8 mouse cellular contexts compared by ENCODE assay signal in the genomic region with DNA sequence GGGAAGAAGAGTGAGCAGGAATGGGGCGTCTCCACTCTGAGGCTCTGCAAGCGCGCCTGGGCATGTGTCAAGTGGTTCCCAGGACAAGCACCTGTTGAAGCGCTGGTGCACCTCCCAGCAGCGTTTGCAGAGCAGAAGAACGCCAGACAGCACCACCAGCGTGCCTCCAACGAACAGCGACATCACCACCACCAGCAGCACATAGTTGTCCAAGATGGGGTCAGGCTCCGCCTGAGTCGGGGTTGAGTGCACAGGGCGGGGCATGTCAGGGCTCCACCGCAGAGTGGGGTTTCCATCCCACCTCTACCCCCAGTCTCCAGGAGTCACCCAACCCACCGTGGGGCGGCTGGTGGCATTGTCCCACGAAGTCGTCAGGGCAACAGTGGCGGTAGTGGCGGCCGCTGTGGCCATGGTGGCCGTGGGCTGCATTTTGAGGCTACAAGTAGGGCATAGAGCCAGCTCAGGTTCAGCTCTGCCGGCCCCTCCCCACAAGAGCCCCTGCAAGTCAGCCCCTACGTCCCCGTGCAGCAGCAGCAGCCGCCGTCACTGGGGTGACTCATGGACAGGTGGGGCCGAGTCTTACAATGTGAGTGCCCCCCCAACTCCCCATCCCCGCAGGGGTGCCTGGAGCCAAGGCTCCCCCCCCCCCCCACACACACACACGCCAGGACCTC. TPM values are rescaled to one million over a fixed set of nuclear protein-coding genes. Genes with fewer than 3 reads are reported as not detected.
DNase-seq lines count a peak whose midpoint lies in the region; ATAC-seq and TF ChIP-seq lines count a peak whose summit lies in the region.

No protein-coding gene starts in this region.

- DNase-seq in kidney, postnatal 4 days = peak; percentile 53 to 68
- no peak for DNase-seq in kidney, adult 18-20 months
- DNase-seq in ZHBTc4 (ENCODE audit: low read depth, low spot score) = peak; percentile 57
- DNase-seq in embryonic facial prominence, embryonic 14.5 days (ENCODE audit: low spot score) = peak; percentile 63
- peak; percentile 63 for DNase-seq in thymus, postnatal 4 days
- DNase-seq in gastrocnemius, postnatal 36 days = no peak

- peak overlapping the region; percentile 96 for H3K4me2 ChIP-seq in embryonic facial prominence, embryonic 14.5 days (ENCODE audit: low read depth, low read length)
- peak overlapping the region; percentile 98 for H3K4me2 ChIP-seq in intestine, postnatal 0 days (replicated peaks; ENCODE audit: low read depth)
- H3K4me2 ChIP-seq in midbrain, embryonic 13.5 days (replicated peaks) = peak overlapping the region; percentile 90

- ATAC-seq in embryonic facial prominence, embryonic 14.5 days (ENCODE audit: low read depth) = no peak
- no peak for ATAC-seq in intestine, postnatal 0 days
- peak; percentile 7; the same call in 1 of the 2 replicates for ATAC-seq in midbrain, embryonic 13.5 days

- 0 out of 2 replicates have a peak, but pooled peaks have one; percentile 2 for TF ChIP-seq CTCF in intestine, postnatal 0 days (IDR thresholded peaks at IDR 0.05; ENCODE audit: low read depth)

- intact Hi-C loops in gastrocnemius, postnatal 36 days (cut with DNase I) = no loop called here

- H3K4me3 ChIP-seq in embryonic facial prominence, embryonic 14.5 days (ENCODE audit: low read depth, low read length) = peak overlapping the region; percentile 69
- peak overlapping the region; percentile 57 for H3K4me3 ChIP-seq in intestine, postnatal 0 days (ENCODE audit: low read depth, low read length)
- H3K4me3 ChIP-seq in midbrain, embryonic 13.5 days (replicated peaks) = peak overlapping the region; percentile 83

- peaks cover 24% of the 10 kb centered on the region for H3K27me3 ChIP-seq in embryonic facial prominence, embryonic 14.5 days (replicated peaks; ENCODE audit: control insufficient read depth, insufficient read depth, low read length)
- H3K27me3 ChIP-seq in intestine, postnatal 0 days (replicated peaks; ENCODE audit: control insufficient read depth, insufficient read depth, low read length) = peaks cover 26% of the 10 kb centered on the region; the same call in 1 of the 2 replicates
- peaks cover 21% of the 10 kb centered on the region for H3K27me3 ChIP-seq in midbrain, embryonic 13.5 days

- peaks cover 25% of the 10 kb centered on the region for H3K36me3 ChIP-seq in embryonic facial prominence, embryonic 14.5 days (ENCODE audit: control insufficient read depth, insufficient read depth, low read length)
- H3K36me3 ChIP-seq in intestine, postnatal 0 days (ENCODE audit: control insufficient read depth, insufficient read depth) = peaks cover 5% of the 10 kb centered on the region; the same call in 1 of the 2 replicates
- H3K36me3 ChIP-seq in midbrain, embryonic 13.5 days = peaks cover 44% of the 10 kb centered on the region

- 3% methylated on average over 24 of the region's 29 CpGs for WGBS in embryonic facial prominence, embryonic 14.5 days
- 5% methylated on average over 28 of the region's 29 CpGs for WGBS in intestine, postnatal 0 days
- WGBS in midbrain, embryonic 13.5 days = 3% methylated on average over 29 of the region's 29 CpGs

- 0 out of 2 replicates have a peak, but pooled peaks cover 3% of the 10 kb centered on the region for H3K9me3 ChIP-seq in embryonic facial prominence, embryonic 14.5 days (ENCODE audit: control insufficient read depth, low read length)
- H3K9me3 ChIP-seq in intestine, postnatal 0 days (ENCODE audit: control insufficient read depth) = no peaks in the 10 kb centered on the region
- H3K9me3 ChIP-seq in midbrain, embryonic 13.5 days = no peaks in the 10 kb centered on the region

- peaks cover 20% of the 10 kb centered on the region for H3K4me1 ChIP-seq in embryonic facial prominence, embryonic 14.5 days (ENCODE audit: control insufficient read depth, insufficient read depth, low read length)
- peaks cover 7% of the 10 kb centered on the region; the same call in 1 of the 2 replicates for H3K4me1 ChIP-seq in intestine, postnatal 0 days (replicated peaks; ENCODE audit: control insufficient read depth, insufficient read depth, low read length)
- peaks cover 58% of the 10 kb centered on the region for H3K4me1 ChIP-seq in midbrain, embryonic 13.5 days (replicated peaks)

- peak overlapping the region; percentile 37; the same call in 1 of the 2 replicates for H3K9ac ChIP-seq in embryonic facial prominence, embryonic 14.5 days (ENCODE audit: low read depth, low read length)
- H3K9ac ChIP-seq in intestine, postnatal 0 days (ENCODE audit: low read depth, low read length) = 0 out of 2 replicates have a peak overlapping the region, but pooled peaks have one; percentile 22
- H3K9ac ChIP-seq in midbrain, embryonic 13.5 days (replicated peaks) = peak overlapping the region; percentile 98

- no peak overlapping the region for H3K27ac ChIP-seq in embryonic facial prominence, embryonic 14.5 days (replicated peaks; ENCODE audit: low read depth, low read length)
- H3K27ac ChIP-seq in intestine, postnatal 0 days (ENCODE audit: low read depth, low read length) = no peak overlapping the region
- peak overlapping the region; percentile 95 for H3K27ac ChIP-seq in midbrain, embryonic 13.5 days

RNA-seq across cellular contexts. Expression of gene Atp5d, which starts 1.3 kb away (rescaled TPM):
- 474 and 475 TPM in 2 replicates for polyA plus RNA-seq in embryonic facial prominence, embryonic 14.5 days (2014; fragmentation: Nextera tagmentation; extraction: Ambion mirVana)
- polyA plus RNA-seq in intestine, postnatal 0 days (2015; fragmentation: Nextera tagmentation; extraction: Ambion mirVana) = 1,009 and 1,013 TPM in 2 replicates
- polyA plus RNA-seq in midbrain, embryonic 13.5 days (2015; fragmentation: Nextera tagmentation; extraction: Ambion mirVana) = 391 and 394 TPM in 2 replicates
- 100 to 1,000 TPM; 600 to 616 TPM for total RNA-seq in gastrocnemius, postnatal 36 days (2021)

RNA-seq across cellular contexts. Expression of gene Cbarp, which starts 3.5 kb away (rescaled TPM):
- polyA plus RNA-seq in embryonic facial prominence, embryonic 14.5 days (2014; fragmentation: Nextera tagmentation; extraction: Ambion mirVana) = 7.3 and 9.0 TPM in 2 replicates
- polyA plus RNA-seq in intestine, postnatal 0 days (2015; fragmentation: Nextera tagmentation; extraction: Ambion mirVana) = 2.1 and 2.7 TPM in 2 replicates
- 40.6 and 45.3 TPM in 2 replicates for polyA plus RNA-seq in midbrain, embryonic 13.5 days (2015; fragmentation: Nextera tagmentation; extraction: Ambion mirVana)
- 1 to 10 TPM; 1.4 to 2.1 TPM for total RNA-seq in gastrocnemius, postnatal 36 days (2021)

RNA-seq across cellular contexts. Expression of gene Midn, which starts 11.0 kb away (rescaled TPM):
- polyA plus RNA-seq in embryonic facial prominence, embryonic 14.5 days (2014; fragmentation: Nextera tagmentation; extraction: Ambion mirVana) = 34.2 and 37.0 TPM in 2 replicates
- 18.1 and 19.5 TPM in 2 replicates for polyA plus RNA-seq in intestine, postnatal 0 days (2015; fragmentation: Nextera tagmentation; extraction: Ambion mirVana)
- 35.9 and 40.6 TPM in 2 replicates for polyA plus RNA-seq in midbrain, embryonic 13.5 days (2015; fragmentation: Nextera tagmentation; extraction: Ambion mirVana)
- total RNA-seq in gastrocnemius, postnatal 36 days (2021) = 10 to 100 TPM; 37.6 to 49.3 TPM

RNA-seq across cellular contexts. Expression of gene Stk11, which starts 21.5 kb away (rescaled TPM):
- polyA plus RNA-seq in embryonic facial prominence, embryonic 14.5 days (2014; fragmentation: Nextera tagmentation; extraction: Ambion mirVana) = 32.6 and 32.7 TPM in 2 replicates
- polyA plus RNA-seq in intestine, postnatal 0 days (2015; fragmentation: Nextera tagmentation; extraction: Ambion mirVana) = 11.7 and 12.4 TPM in 2 replicates
- polyA plus RNA-seq in midbrain, embryonic 13.5 days (2015; fragmentation: Nextera tagmentation; extraction: Ambion mirVana) = 17.7 and 20.7 TPM in 2 replicates
- 100 to 1,000 TPM; 120 to 135 TPM for total RNA-seq in gastrocnemius, postnatal 36 days (2021)

RNA-seq across cellular contexts. Expression of gene Cirbp, which starts 28.7 kb away (rescaled TPM):
- polyA plus RNA-seq in embryonic facial prominence, embryonic 14.5 days (2014; fragmentation: Nextera tagmentation; extraction: Ambion mirVana) = 59.7 and 88.3 TPM in 2 replicates
- polyA plus RNA-seq in intestine, postnatal 0 days (2015; fragmentation: Nextera tagmentation; extraction: Ambion mirVana) = 222 and 228 TPM in 2 replicates
- polyA plus RNA-seq in midbrain, embryonic 13.5 days (2015; fragmentation: Nextera tagmentation; extraction: Ambion mirVana) = 354 and 412 TPM in 2 replicates
- total RNA-seq in gastrocnemius, postnatal 36 days (2021) = 10 to 100 TPM; 22.6 to 28.3 TPM

Comparison
In these comparisons a context has a peak if more than half of its experiments do, and no peak if none do; other contexts are left out.
1. DNase-seq: peak in kidney, postnatal 4 days (2 of 2), ZHBTc4 (single experiment), embryonic facial prominence, embryonic 14.5 days (single experiment) and thymus, postnatal 4 days (single experiment); none in kidney, adult 18-20 months (single experiment) and gastrocnemius, postnatal 36 days (0 of 2).
2. H3K9ac ChIP-seq: peak in every context shown above with its lines; median percentile 98 in midbrain, embryonic 13.5 days; 37 in embryonic facial prominence, embryonic 14.5 days; 22 in intestine, postnatal 0 days.
3. Peak in every context shown above with its lines, with median percentiles within 50 percentile points of each other: H3K4me2 ChIP-seq and H3K4me3 ChIP-seq.